Mouse (Mus musculus): ENCODE measurements around the gene Fam43a. TPM values are rescaled to one million over a fixed set of nuclear protein-coding genes. Genes with fewer than 3 reads are reported as not detected.

Gene Fam43a
- polyA plus RNA-seq, 2 experiments = 1.6 to 2.9 TPM

DNA sequence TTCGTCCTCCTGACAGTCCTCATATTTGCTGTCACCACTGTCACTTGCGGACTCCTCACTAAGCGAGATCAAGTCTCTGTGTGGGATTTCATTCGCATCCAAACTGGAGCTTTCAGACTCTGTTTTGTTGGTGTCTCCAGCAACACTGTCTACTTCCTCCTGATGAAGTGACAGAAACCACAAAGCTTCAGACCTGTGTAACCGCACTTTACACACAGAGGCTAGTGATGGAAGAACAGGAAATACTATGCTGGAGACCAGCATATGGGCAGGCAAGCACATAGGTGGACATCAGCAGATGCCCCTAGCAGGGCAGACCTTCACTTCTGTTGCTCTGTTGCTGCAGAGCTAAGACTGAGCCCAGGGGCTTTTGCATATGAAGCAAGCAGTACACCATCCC, 28.1 kb upstream of the Fam43a start:
- WGBS (ENCODE audit: insufficient replicate concordance) = 74% methylated on average over 5 of the region's 5 CpGs
- no peaks in the 10 kb centered on the region for H3K9me3 ChIP-seq (ENCODE audit: control insufficient read depth, low read length)

DNA sequence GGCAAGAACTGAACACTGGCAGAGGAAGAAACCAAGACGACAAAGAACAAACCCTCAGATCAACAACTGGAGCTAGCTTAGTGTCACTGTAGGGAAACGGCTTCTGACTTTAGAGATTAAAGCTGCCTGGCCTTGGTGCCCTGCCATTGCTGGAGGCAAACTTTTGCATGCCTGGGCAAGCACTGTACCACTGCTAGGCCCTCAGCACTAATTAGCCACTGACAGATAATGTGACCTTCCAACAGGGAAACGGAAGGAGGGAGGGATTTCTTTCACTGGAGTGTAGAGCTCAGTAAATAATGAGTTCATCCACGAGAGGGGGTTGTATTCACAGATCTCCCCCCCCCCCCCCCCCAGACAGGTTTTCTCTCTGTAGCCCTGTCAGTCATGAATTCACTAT, 27.3 kb upstream of the Fam43a start:
- H3K4me2 ChIP-seq (ENCODE audit: low read depth) = no peak overlapping the region
- no peaks in the 10 kb centered on the region for H3K27me3 ChIP-seq (ENCODE audit: control insufficient read depth, insufficient read depth, low read length)
- peaks cover 75% of the 10 kb centered on the region for H3K36me3 ChIP-seq (replicated peaks; ENCODE audit: control insufficient read depth, insufficient read depth, low read depth)
- DNase-seq (ENCODE audit: low read depth in 3 of 3, low spot score in 3 of 3) = no peak
- H3K4me1 ChIP-seq (replicated peaks; ENCODE audit: control insufficient read depth in 2 of 2, insufficient read depth in 2 of 2, low read length in 1 of 2) = no peaks in the 10 kb centered on the region
- H3K9ac ChIP-seq (replicated peaks) = no peak overlapping the region
- WGBS (ENCODE audit: insufficient replicate concordance) = 68% methylated on average over 4 of the region's 4 CpGs
- ATAC-seq (ENCODE audit: insufficient read depth) = no peak
- no peak for TF ChIP-seq EP300 (IDR thresholded peaks at IDR 0.05; ENCODE audit: low read depth)
- TF ChIP-seq CTCF (IDR thresholded peaks at IDR 0.05; ENCODE audit: low read depth) = no peak
- no peak overlapping the region for H3K27ac ChIP-seq
- H3K4me3 ChIP-seq (ENCODE audit: insufficient read depth in 1 of 2, low read depth in 2 of 2, low read length in 2 of 2) = no peak overlapping the region
- no peaks in the 10 kb centered on the region for H3K9me3 ChIP-seq (ENCODE audit: control insufficient read depth, low read length)

More for the DNA sequence above, 28.1 kb upstream of the Fam43a start:
- ATAC-seq (ENCODE audit: insufficient read depth) (no peak), DNase-seq (ENCODE audit: low read depth in 3 of 3, low spot score in 3 of 3) (no peak)
- peaks cover 75% of the 10 kb centered on the region for H3K36me3 ChIP-seq (replicated peaks; ENCODE audit: control insufficient read depth, insufficient read depth, low read depth)
- H3K4me1 ChIP-seq (replicated peaks; ENCODE audit: control insufficient read depth in 2 of 2, insufficient read depth in 2 of 2, low read length in 1 of 2) = peaks cover 2 to 4% of the 10 kb centered on the region in 2 experiments
- H3K4me2 ChIP-seq (ENCODE audit: low read depth) = no peak overlapping the region
- no peak overlapping the region for H3K9ac ChIP-seq (replicated peaks)
- H3K4me3 ChIP-seq (ENCODE audit: insufficient read depth in 1 of 2, low read depth in 2 of 2, low read length in 2 of 2) = no peak overlapping the region
- TF ChIP-seq CTCF (IDR thresholded peaks at IDR 0.05; ENCODE audit: low read depth) = no peak
- no peak for TF ChIP-seq EP300 (IDR thresholded peaks at IDR 0.05; ENCODE audit: low read depth)
- H3K27ac ChIP-seq = no peak overlapping the region
- no peaks in the 10 kb centered on the region for H3K27me3 ChIP-seq (ENCODE audit: control insufficient read depth, insufficient read depth, low read length)

DNA sequence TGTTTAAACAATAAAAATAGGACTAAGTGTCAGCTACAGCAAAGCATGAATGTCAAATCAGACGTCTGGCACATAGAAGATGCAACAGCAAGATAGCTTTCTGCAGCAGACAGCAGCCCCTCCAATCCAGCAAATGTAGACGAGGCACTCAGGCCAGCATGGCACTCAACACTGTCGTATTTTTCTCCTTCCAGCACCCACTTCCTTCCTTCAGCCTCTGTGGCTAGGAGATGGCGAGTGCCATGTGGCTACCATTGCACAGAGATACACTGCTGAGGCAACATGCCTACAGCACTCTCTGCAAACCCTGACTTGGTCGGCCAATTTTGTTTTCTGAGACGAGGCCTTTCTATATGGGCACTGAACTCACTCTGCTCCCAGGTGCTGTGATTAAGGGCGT, 23.7 kb upstream of the Fam43a start:
- TF ChIP-seq EP300 (IDR thresholded peaks at IDR 0.05; ENCODE audit: low read depth) (no peak), CTCF (IDR thresholded peaks at IDR 0.05; ENCODE audit: low read depth) (no peak)
- ATAC-seq (ENCODE audit: insufficient read depth) (no peak), DNase-seq (ENCODE audit: low read depth in 3 of 3, low spot score in 3 of 3) (no peak)
- H3K27me3 ChIP-seq (ENCODE audit: control insufficient read depth, insufficient read depth, low read length) = no peaks in the 10 kb centered on the region
- no peaks in the 10 kb centered on the region for H3K4me1 ChIP-seq (replicated peaks; ENCODE audit: control insufficient read depth in 2 of 2, insufficient read depth in 2 of 2, low read length in 1 of 2)
- H3K9me3 ChIP-seq (ENCODE audit: control insufficient read depth, low read length) = no peaks in the 10 kb centered on the region
- no peak overlapping the region for H3K27ac ChIP-seq
- peaks cover 71% of the 10 kb centered on the region for H3K36me3 ChIP-seq (replicated peaks; ENCODE audit: control insufficient read depth, insufficient read depth, low read depth)
- no peak overlapping the region for H3K4me2 ChIP-seq (ENCODE audit: low read depth)
- H3K9ac ChIP-seq (replicated peaks) = no peak overlapping the region
- no peak overlapping the region for H3K4me3 ChIP-seq (ENCODE audit: insufficient read depth in 1 of 2, low read depth in 2 of 2, low read length in 2 of 2)
- 54% methylated on average over 7 of the region's 7 CpGs for WGBS (ENCODE audit: insufficient replicate concordance)

DNA sequence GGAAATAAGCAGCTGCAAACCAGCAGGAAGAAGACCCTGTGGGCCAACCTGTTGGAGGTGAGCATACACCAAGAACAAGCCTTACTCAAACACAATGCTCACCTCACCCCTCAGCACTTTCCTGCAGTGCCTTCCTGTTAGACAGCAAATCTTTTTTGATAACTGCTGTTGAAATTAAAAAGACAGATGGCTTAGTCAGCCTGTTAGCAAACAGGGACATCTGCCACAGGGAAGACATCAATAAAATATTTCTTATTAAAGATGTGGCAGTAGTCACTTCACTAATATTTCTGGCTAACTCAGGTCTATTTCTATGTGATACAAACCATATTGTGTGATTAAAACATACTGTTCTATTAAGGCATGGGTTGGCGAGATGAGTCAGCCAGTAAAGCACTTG, 23.1 kb upstream of the Fam43a start:
- Histone ChIP-seq H3K36me3 (replicated peaks; ENCODE audit: control insufficient read depth, insufficient read depth, low read depth) (peaks cover 71% of the 10 kb centered on the region), H3K4me2 (ENCODE audit: low read depth) (no peak overlapping the region), H3K9me3 (ENCODE audit: control insufficient read depth, low read length) (no peaks in the 10 kb centered on the region), H3K9ac (replicated peaks) (no peak overlapping the region), H3K4me3 (ENCODE audit: insufficient read depth in 1 of 2, low read depth in 2 of 2, low read length in 2 of 2) (no peak overlapping the region), H3K4me1 (replicated peaks; ENCODE audit: control insufficient read depth in 2 of 2, insufficient read depth in 2 of 2, low read length in 1 of 2) (no peaks in the 10 kb centered on the region), H3K27ac (no peak overlapping the region), H3K27me3 (ENCODE audit: control insufficient read depth, insufficient read depth, low read length) (no peaks in the 10 kb centered on the region)
- WGBS (ENCODE audit: insufficient replicate concordance) = 50% methylated on average over 1 of the region's 1 CpGs
- DNase-seq (ENCODE audit: low read depth in 3 of 3, low spot score in 3 of 3) (no peak), ATAC-seq (ENCODE audit: insufficient read depth) (no peak)
- TF ChIP-seq EP300 (IDR thresholded peaks at IDR 0.05; ENCODE audit: low read depth) = no peak
- TF ChIP-seq CTCF (IDR thresholded peaks at IDR 0.05; ENCODE audit: low read depth) = no peak

DNA sequence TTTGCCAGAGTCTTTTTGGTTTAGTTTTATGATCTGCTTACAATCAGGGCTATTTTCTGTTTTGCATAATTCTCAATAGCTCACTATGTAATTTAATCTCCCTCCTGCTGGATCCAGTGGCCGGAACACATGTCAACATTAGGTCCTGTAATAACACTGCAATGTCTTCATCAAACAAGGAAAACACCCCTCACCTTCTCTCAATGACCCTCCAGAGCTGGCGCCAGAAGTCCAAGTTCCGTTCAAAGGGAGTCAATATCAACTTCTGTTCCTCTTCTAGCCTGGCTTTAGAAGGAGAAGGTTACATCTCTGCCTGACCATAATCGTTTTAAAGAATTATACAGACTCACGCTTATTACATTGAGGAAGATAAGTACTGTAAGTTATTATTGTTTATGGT, 18.8 kb upstream of the Fam43a start:
- Histone ChIP-seq H3K9ac (replicated peaks) (no peak overlapping the region), H3K27me3 (ENCODE audit: control insufficient read depth, insufficient read depth, low read length) (no peaks in the 10 kb centered on the region), H3K9me3 (ENCODE audit: control insufficient read depth, low read length) (no peaks in the 10 kb centered on the region), H3K4me1 (replicated peaks; ENCODE audit: control insufficient read depth in 2 of 2, insufficient read depth in 2 of 2, low read length in 1 of 2) (no peaks in the 10 kb centered on the region), H3K36me3 (replicated peaks; ENCODE audit: control insufficient read depth, insufficient read depth, low read depth) (peaks cover 73% of the 10 kb centered on the region), H3K4me3 (ENCODE audit: insufficient read depth in 1 of 2, low read depth in 2 of 2, low read length in 2 of 2) (no peak overlapping the region), H3K4me2 (ENCODE audit: low read depth) (no peak overlapping the region), H3K27ac (no peak overlapping the region)
- no peak for ATAC-seq (ENCODE audit: insufficient read depth)
- DNase-seq (ENCODE audit: low read depth in 3 of 3, low spot score in 3 of 3) = no peak
- 83% methylated on average over 5 of the region's 5 CpGs for WGBS (ENCODE audit: insufficient replicate concordance)
- no peak for TF ChIP-seq CTCF (IDR thresholded peaks at IDR 0.05; ENCODE audit: low read depth)
- TF ChIP-seq EP300 (IDR thresholded peaks at IDR 0.05; ENCODE audit: low read depth) = no peak
